Mouse (Mus musculus) MEL (cell line): ENCODE results near the gene Grm2.

Source experiments
- CHD2 ChIP-seq: IDR thresholded peaks from 2 replicates; pipeline ENCODE4 v1.6.1; 2011; ENCODE audit warnings: low read length, improper control_type of control experiment
- CTCF ChIP-seq, 3 experiments: IDR thresholded peaks in 2 of 3; conservative IDR thresholded peaks in 1 of 3; 2 replicates each; pipeline ENCODE4 v1.5.1; 2011 to 2012; ENCODE audit warnings: low read length in 3 of 3, low read depth in 2 of 3, mild to moderate bottlenecking in 2 of 3, improper control_type of control experiment in 1 of 3, inconsistent platforms in 1 of 3, mixed read lengths in 1 of 3, moderate library complexity in 1 of 3; ENCODE audit not compliant: control insufficient read depth in 1 of 3, insufficient read depth in 1 of 3, poor library complexity in 1 of 3, severe bottlenecking in 1 of 3
- ELF1 ChIP-seq: IDR thresholded peaks from 2 replicates; pipeline ENCODE4 v1.6.1; 2014; ENCODE audit warnings: low read depth, mild to moderate bottlenecking, inconsistent platforms, low read length, improper control_type of control experiment, moderate library complexity
- EP300 ChIP-seq, 2 experiments: IDR thresholded peaks; 2 replicates each; pipeline ENCODE4 v1.6.1; 2011; ENCODE audit warnings: improper control_type of control experiment in 2 of 2, low read length in 2 of 2, low read depth in 1 of 2, mild to moderate bottlenecking in 1 of 2
- JUND ChIP-seq: IDR thresholded peaks from 2 replicates; pipeline ENCODE4 v1.6.1; 2011; ENCODE audit warnings: low read depth, mild to moderate bottlenecking, improper control_type of control experiment, low read length
- MAFK ChIP-seq: IDR thresholded peaks from 2 replicates; pipeline ENCODE4 v1.6.1; 2011; ENCODE audit warnings: low read depth, mild to moderate bottlenecking, low read length, improper control_type of control experiment, borderline replicate concordance
- MAX ChIP-seq: IDR thresholded peaks from 2 replicates; pipeline ENCODE4 v1.6.1; 2011; ENCODE audit warnings: low read length, improper control_type of control experiment
- MYC ChIP-seq: IDR thresholded peaks from 2 replicates; pipeline ENCODE4 v1.6.1; 2011; ENCODE audit warnings: low read depth, mild to moderate bottlenecking, low read length, improper control_type of control experiment, moderate library complexity
- NRF1 ChIP-seq: IDR thresholded peaks from 2 replicates; pipeline ENCODE4 v1.6.1; 2014; ENCODE audit warnings: low read depth, mild to moderate bottlenecking, inconsistent platforms, low read length, improper control_type of control experiment, moderate library complexity; ENCODE audit not compliant: poor library complexity, insufficient read depth, severe bottlenecking
- POLR2A ChIP-seq, 2 experiments: IDR thresholded peaks; 2 replicates each; pipeline ENCODE4 v1.6.1; 2011 to 2012; ENCODE audit warnings: low read length in 2 of 2, mild to moderate bottlenecking in 2 of 2, control low read depth in 1 of 2, improper control_type of control experiment in 1 of 2, low read depth in 1 of 2, moderate library complexity in 1 of 2; ENCODE audit not compliant: control insufficient read depth in 1 of 2, insufficient read depth in 1 of 2, poor library complexity in 1 of 2
- SMC3 ChIP-seq: IDR thresholded peaks from 2 replicates; pipeline ENCODE4 v1.6.1; 2011; ENCODE audit warnings: low read depth, low read length, improper control_type of control experiment
- TAL1 ChIP-seq: IDR thresholded peaks from 2 replicates; pipeline ENCODE4 v1.6.1; 2012; ENCODE audit warnings: mild to moderate bottlenecking, inconsistent platforms, low read length, moderate library complexity, mixed read lengths
- TBP ChIP-seq: IDR thresholded peaks from 2 replicates; pipeline ENCODE4 v1.8.0; 2011; ENCODE audit warnings: low read depth, low read length, improper control_type of control experiment
- USF1 ChIP-seq: IDR thresholded peaks from 2 replicates; pipeline ENCODE4 v1.6.1; 2014; ENCODE audit warnings: low read depth, mild to moderate bottlenecking, inconsistent platforms, low read length, improper control_type of control experiment, moderate library complexity

DNA sequence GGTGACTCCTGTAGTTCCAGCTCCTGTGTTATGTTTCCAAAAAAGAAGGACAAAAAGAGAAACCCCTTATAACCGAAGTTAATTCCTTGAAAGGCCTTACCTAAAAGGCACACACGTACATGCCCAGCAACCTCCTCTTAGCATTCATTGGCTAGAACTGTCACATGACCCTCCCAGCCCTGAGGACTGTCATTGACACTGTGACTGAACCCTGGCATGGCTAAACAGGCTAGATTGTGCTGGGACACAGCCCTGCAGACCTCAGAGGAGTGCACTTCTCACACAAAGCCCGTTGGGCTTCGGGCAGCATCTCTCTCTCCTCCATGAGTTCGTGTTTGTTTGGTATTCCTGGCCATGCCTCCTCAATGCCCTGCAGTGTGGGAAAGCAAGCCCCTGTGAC, 23.7 kb downstream of the Grm2 start:
- no peak for TF ChIP-seq ELF1
- peak; percentile 84 for TF ChIP-seq USF1
- no peak for TF ChIP-seq CHD2
- no peak for TF ChIP-seq POLR2A (IDR thresholded peaks at IDR 0.05; ENCODE audit: control insufficient read depth in 1 of 2, insufficient read depth in 1 of 2, low read depth in 1 of 2, low read length in 2 of 2, poor library complexity in 1 of 2)
- no peak for TF ChIP-seq JUND
- no peak for TF ChIP-seq CTCF (IDR thresholded peaks at IDR 0.05 in 2 of 3, conservative IDR thresholded peaks at IDR 0.05 in 1 of 3; ENCODE audit: control insufficient read depth in 1 of 3, insufficient read depth in 1 of 3, low read depth in 2 of 3, low read length in 3 of 3, poor library complexity in 1 of 3, severe bottlenecking in 1 of 3)
- no peak for TF ChIP-seq MAFK
- no peak for TF ChIP-seq EP300 (IDR thresholded peaks at IDR 0.05; ENCODE audit: low read depth in 1 of 2, low read length in 2 of 2)
- TF ChIP-seq SMC3 = no peak
- no peak for TF ChIP-seq TBP
- no peak for TF ChIP-seq NRF1
- no peak for TF ChIP-seq MYC
- no peak for TF ChIP-seq TAL1
- TF ChIP-seq MAX = no peak
